Mouse (Mus musculus): ENCODE data around the gene Cpm. TPM values are rescaled to one million over a fixed set of nuclear protein-coding genes. Genes with fewer than 3 reads are reported as not detected.

Gene Cpm
- total RNA-seq, 2 experiments from 2014 or later, result 2.6 to 2.7 TPM

DNA sequence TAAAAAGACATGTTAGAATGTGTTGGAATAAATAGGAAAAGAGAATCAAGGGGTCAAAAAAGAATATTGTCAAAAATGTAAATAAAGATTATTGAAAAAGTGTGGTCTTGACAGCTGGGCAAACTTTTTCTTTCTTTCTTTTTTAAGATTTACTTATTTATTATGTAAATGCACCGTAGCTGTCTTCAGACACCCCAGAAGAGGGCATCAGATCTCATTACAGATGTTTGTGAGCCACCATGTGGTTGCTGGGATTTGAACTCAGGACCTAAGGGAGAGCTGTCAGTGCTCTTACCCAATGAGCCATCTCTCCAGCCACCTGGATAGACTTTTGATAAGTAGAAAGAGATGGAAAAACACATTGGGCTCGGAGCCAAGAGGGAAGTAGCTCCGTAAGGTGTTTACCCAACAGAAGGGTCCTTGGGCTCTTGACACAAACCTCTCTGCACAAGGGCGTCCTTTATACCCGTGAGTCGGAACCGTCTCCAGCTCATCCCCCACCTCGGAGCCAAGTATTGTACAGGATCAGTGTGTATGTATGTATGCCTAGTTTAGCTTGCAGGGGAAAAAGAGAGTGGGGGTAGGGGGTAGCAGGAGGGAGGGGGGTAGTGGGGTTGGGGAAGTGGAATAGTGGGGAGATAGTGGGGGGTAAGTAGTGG lies 24.5 kb upstream of the Cpm start:
- intact Hi-C loops (cut with DNase I), result no loop called here
- no peak for DNase-seq

- intact Hi-C loops (cut with DNase I), result no loop called here
- no peak for DNase-seq
Measured at GRCm38 (mm10) chr10:117605283-117606243, 23.7 kb upstream of the Cpm start.

DNA sequence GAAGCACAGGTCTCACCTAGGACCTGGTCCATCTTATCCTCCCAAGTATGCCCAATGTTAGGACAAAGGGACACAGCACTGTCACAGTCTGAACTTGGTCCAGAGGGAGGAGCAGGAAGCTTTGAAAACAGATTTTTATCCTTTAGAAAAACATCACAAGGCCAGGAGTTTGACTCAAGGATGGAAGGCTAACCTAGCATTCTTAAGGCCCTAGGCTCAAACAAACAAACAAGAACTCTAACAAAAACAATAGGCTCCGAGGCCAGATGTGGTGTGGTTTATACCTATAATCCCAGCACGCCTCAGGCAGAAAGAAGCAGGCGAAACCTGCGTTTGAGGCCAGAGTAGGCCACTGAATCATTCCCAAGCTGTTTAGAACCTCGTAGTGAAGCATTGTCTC lies 22.9 kb upstream of the Cpm start:
- DNase-seq, result no peak
- intact Hi-C loops (cut with DNase I), result no loop called here

DNA sequence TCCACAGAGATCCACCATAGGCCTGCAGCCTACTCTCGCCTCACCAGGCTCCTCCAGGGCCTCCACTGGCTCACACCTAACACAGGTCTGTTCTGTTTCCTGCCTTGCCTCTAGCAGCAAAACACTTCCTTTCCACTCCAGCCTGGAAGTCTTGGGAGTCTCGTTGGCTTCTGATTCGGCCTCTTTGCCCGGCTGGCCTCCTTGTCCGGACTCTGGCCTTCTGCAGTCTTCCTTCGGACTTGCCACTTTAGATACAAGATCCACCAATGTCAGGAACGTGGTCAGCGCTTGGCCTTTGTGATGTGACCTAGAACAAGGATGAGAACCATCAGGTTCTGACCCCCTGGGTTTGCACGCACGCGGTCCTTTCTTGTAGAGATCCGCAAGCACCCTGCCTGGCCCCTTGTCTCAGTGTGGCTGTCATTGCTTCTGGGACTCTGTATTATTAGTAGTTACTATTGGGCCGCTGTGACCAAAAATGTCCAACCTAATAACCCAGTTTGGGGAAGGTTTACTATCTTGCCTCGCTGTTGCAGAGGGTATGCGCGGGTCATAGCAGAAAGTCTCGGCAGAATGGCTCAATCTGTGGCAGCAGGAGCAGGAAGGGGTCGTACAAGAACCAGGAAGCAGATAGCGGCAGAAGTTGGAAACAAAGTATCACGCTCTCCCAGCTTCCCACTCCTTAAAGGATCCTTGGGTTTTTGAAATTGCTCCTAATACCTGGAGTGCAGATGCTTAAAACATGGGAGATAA lies 22.1 kb upstream of the Cpm start:
- intact Hi-C loops (cut with DNase I), result no loop called here
- DNase-seq, result no peak

DNA sequence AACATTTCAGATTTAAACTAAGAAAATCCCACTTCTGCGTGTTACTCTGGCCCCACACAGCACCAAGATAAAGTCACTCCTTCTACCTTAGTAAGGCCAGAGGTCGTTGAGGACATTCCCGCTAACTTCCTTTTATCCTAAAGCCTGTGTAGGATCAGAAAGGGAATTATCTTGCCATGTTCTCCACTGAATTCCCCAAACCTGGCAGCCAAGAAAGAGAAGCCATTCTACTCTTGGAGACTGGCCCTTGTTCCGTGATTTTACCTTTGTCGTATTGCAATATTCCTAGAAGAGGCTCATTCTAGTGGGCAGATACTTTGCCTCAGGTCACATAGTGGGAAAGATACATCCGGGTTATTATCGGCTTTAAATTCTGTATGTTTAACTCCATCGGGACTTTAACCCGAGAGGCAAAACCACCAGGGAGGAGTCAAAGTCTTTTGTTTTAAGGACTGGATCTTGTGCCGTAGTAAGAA lies 21.5 kb upstream of the Cpm start:
- DNase-seq, result no peak
- intact Hi-C loops (cut with DNase I), result no loop called here

DNA sequence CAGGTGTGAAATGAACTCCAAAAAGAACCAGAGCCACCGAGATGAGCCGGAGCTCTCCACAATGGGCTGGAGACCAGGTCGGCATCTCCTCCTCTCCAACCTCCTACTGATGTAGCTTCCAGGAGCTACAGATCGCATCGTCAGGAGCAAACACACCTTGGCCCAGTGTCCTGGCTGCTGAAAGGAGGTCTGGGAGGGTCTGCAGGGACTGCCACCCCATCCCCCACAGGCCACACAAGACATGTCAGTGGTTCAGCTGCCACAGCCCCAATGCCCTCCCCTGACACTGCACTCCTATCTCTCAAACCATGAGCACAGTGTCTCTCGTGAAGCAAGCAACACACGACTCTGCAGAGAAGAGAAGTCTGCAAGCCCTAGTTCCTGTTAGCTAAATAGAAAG lies 20.8 kb upstream of the Cpm start:
- intact Hi-C loops (cut with DNase I), result no loop called here
- DNase-seq, result no peak

DNA sequence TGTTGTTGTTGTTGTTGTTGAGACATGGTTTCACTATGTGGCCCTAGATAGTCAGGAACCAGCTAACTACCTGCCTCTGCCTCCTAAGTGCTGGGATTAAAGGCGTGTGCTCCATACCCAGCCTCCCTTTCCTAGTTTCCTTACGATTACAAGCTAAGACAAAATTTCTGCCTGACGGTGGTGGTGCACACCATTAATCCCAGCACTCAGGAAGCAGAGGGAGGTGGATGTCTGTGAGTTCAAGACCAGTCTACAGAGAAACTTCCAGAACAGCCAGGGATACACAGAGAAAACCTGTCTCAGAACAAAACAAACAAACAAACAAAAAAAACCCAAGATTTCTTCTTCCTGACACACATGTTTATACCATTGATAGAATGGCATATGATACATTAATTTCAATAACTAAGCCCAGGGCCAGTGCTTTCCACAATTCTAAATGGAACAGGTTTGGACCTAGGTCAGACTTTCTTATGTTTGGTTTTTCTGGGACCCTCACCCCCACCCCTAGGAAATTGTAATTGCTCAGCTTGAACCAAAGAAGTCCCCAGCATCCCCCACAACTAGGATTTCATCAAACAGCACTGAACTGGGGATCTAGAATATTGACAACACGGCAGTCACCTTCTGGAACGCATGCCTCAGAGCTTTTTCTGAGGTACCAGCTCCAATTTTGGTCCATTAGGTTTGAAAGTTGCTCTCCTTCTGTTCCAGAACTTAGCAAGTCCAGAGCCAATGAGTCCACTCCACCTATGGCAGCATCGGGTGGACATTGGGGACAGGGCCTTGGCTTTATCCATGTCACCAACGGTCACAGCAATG lies 20.1 kb upstream of the Cpm start:
- DNase-seq, result no peak
- intact Hi-C loops (cut with DNase I), result no loop called here

DNA sequence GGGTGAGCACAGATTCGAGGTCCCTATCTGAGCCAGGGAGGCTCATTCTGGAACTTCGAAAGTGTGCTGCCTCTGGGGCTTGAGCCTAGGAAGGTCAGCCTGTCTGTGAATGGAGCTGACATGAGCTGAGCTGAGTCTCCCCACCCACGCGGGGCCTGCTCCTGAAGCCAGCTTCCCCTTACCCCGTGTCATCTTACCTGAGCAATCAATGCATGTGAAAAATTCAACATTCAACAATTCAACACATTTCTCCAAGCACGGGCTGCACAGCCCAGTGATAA lies 19.6 kb upstream of the Cpm start:
- DNase-seq, result no peak

DNA sequence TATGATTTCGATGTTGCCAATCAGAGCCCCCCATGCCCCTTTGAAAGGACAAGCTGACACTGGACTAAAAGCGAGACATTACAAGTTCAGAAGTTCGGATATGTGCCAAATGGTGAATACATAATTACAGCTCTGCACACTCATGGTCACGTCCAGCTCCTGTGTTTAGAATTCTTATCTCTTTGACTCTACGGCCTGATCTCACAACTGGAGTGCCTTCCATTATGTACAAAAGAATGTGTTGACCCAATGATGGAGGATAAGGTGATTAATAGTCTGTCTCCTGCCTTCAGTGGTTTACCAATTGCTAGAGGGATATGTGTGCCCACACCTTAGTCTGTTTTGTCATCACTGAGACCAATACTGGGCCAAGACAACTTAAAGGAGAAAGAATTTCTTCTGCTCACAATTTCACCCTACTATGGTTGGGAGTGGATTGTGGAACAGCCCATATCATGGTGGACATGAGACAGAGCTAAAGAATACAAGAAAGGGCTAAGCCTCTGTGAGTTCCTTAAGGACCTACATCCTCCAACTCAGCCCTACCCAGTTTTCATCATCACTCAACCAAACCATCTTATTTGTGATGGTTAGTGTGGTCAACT lies 19.0 kb upstream of the Cpm start:
- intact Hi-C loops (cut with DNase I), result no loop called here
- no peak for DNase-seq

More for the DNA sequence above, 19.6 kb upstream of the Cpm start:
- intact Hi-C loops (cut with DNase I), result no loop called here

DNA sequence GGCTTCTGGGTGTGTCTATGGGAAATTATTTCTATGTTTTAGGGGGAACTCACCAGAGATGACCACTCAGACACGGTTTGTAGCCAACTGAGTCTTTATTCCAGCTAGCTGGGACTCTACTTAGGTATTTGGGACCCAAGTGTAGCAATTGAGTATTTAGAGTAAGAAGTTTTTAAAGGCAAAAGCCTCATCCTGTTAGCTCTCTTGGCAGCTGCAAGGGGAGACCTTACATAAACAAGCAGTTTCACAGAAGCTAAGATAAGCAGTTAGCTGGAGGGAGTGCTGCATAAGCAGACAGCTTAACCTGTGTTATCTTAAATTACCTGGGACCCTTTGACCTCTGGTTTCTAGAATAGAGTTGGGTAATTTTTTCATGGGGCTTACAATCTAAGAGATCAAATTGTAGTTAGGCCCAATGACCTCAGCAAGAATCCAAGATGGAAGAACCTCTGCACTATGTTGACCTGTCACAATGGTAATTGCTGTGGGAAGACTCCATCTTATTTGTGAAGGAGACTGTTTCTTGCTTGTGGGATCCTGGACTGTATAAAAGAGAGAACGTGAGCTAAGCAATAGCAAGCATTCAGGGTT lies 18.4 kb upstream of the Cpm start:
- intact Hi-C loops (cut with DNase I), result no loop called here

DNA sequence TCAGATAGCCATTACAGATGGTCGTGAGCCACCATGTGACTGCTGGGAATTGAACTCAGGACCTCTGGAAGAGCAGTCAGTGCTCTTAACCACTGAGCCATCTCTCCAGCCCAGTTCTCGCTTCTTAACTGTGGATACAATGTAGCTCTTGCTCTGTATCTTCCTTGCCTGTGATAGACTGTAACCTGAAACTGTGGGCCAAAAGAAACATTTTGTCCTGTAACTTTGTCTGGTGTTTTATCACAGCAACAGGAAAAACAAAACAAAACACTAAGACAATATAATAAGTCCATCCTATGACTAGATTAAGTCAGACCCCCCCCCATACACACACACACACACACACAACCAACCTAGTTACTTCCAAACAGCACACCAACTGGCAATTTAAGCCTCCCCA lies 17.8 kb upstream of the Cpm start:
- intact Hi-C loops (cut with DNase I), result no loop called here

More for the DNA sequence above, 18.4 kb upstream of the Cpm start:
- no peak for DNase-seq

GRCm38 (mm10) chr10:117611976-117612375 lies 17.3 kb upstream of the Cpm start:
- no peak for DNase-seq
- intact Hi-C loops (cut with DNase I), result no loop called here

More for the DNA sequence above, 17.8 kb upstream of the Cpm start:
- no peak for DNase-seq

DNA sequence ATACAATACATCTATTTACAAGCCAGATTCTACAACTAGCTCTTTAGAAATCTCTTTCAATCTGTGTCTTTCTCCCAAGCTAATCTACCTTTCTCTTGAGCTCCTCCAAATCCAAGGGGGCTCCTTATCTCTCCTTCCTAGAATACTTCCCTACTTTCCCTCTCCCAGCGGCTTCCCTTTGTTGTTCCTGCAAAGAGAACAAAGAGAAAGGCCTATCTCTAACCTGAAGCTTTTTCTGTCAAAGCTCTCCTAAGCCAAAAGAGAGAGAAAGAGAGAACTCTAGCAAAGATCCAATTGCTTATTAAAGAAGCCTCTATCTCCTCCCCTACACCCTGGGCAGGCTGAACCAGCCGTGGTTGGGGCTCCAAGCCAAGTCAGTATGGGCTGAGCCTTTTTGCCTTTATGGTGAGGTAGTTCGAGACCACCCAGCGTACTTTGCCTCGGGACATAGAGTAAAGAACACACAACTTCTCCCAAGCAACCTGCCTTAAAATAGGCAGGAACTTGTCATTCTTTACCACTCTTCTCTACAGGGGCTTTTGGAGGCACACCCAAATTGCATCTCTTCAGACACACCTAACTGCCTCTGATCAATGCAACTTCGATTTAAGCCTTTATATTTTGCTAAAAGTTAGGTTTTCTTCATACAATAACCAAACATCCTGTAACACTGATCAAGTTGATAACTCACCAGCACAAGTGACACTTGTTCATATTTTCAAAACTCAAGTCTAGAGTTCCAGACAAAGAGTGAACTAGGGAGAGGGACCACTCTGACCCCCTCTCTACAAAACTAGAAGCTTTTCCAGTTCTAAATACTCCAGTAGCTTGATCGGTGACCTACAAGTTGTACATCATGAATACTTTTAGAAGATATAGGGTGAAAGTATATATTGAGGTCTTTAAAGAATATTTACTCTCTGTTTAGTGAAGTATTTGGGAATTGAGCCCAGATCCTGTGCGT lies 16.4 kb upstream of the Cpm start:
- DNase-seq, result no peak
- intact Hi-C loops (cut with DNase I), result no loop called here

GRCm38 (mm10) chr10:117613960-117614359 lies 15.3 kb upstream of the Cpm start:
- intact Hi-C loops (cut with DNase I), result no loop called here

DNA sequence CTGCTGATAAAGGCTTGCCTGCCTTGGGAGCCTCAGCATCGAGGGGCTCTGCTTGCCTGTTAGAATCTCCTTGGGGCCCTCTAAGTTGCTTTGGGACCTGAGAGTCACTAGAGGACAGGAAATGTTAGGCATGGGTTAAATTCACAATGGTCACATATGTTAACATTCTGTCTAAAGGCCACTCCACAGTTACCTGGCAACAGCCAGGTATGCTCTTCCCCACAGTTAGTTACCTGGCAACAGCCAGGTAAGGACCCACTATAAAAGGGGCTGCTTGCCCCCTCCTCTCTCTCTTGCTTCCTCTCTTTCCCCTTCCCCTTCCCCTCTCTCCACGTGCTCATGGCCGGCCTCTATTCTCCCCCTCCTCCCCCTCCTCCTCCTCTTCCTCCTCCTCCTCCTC lies 14.9 kb upstream of the Cpm start:
- no peak for DNase-seq
- intact Hi-C loops (cut with DNase I), result no loop called here

More at GRCm38 (mm10) chr10:117613960-117614359, 15.3 kb upstream of the Cpm start:
- DNase-seq, result no peak

DNA sequence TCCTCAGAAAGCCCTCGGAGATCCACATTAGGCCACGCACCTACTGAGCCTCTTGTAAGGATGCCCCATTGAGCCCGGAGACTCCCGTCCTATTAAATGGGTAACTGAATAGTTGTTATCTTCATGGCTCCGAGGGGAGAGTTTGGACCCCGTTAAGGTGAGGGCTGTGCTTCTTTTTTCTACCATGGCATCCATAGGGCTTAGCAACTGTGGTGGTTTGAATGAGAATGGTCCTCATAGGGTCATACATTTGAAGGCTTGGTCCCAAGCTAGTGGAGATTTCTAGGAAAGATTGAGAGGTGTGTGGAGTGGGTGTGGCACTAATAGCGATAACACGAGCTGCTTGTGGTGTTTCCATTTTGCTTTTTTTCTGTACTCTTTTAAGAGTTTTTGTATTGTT lies 14.1 kb upstream of the Cpm start:
- intact Hi-C loops (cut with DNase I), result no loop called here
- DNase-seq, result no peak

DNA sequence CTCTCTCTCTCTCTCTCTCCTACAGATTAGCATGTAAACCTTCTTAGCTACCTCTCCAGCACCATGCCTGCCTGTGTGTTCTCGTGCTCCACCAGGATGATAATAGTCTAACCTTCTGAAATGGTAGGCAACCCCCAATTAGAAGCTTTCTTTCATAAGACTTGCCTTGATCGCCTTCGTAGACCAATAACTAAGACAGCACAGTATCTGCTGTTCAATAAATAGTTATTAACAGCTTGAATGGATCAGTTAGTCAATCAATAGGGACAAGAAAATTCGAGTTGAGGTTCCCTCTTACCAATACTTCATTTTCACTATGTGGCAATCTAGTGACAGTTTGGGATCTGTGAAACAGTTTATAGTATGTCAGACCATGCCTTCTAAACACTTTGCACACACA lies 13.6 kb upstream of the Cpm start:
- DNase-seq, result no peak

GRCm38 (mm10) chr10:117616191-117616680 lies 13.1 kb upstream of the Cpm start:
- intact Hi-C loops (cut with DNase I), result no loop called here
- no peak for DNase-seq

More for the DNA sequence above, 13.6 kb upstream of the Cpm start:
- intact Hi-C loops (cut with DNase I), result no loop called here
